Mouse (Mus musculus) CH12.LX (cell line): ENCODE measurements around the gene Nr5a2. TPM values are rescaled to one million over a fixed set of nuclear protein-coding genes. Genes with fewer than 3 reads are reported as not detected.

ENCODE experiments used
- DNase-seq: peaks from one replicate; pipeline ENCODE4 v3.0.0-alpha.2; 2013; ENCODE audit errors: extremely low read depth
- H3K27ac ChIP-seq: 2 replicates; pipeline ENCODE4 v1.5.1; 2012; ENCODE audit warnings: low read depth, mild to moderate bottlenecking, control low read depth, moderate library complexity; ENCODE audit not compliant: insufficient read depth
- H3K27me3 ChIP-seq: replicated peaks from 2 replicates; pipeline ENCODE3; 2012; ENCODE audit warnings: inconsistent platforms
- H3K36me3 ChIP-seq, 2 experiments: replicated peaks in 1 of 2; 2 replicates each; pipeline versions ENCODE3 to v1.6.1; 2012; ENCODE audit warnings: inconsistent platforms in 1 of 2, low read length in 1 of 2, mild to moderate bottlenecking in 1 of 2, mixed read lengths in 1 of 2, moderate library complexity in 1 of 2; ENCODE audit not compliant: control insufficient read depth in 1 of 2, insufficient read depth in 1 of 2
- H3K4me1 ChIP-seq, 2 experiments: 2 replicates each; pipeline ENCODE4 v1.6.1; 2012; ENCODE audit warnings: inconsistent platforms in 1 of 2, moderate library complexity in 1 of 2; ENCODE audit not compliant: insufficient read depth in 2 of 2, control insufficient read depth in 1 of 2
- H3K4me2 ChIP-seq: 2 replicates; pipeline ENCODE4 v1.6.1; 2012; ENCODE audit warnings: low read depth, mild to moderate bottlenecking, control low read depth; ENCODE audit not compliant: poor library complexity, insufficient read depth, severe bottlenecking
- H3K4me3 ChIP-seq, 3 experiments: fragments of 150-350 bp in 1 of 3; sonication (generic) in 1 of 3; replicated peaks in 1 of 3; 2 replicates each; pipeline versions ENCODE3 to v1.5.1; 2011 to 2012; ENCODE audit warnings: low read depth in 2 of 3, low read length in 2 of 3, mild to moderate bottlenecking in 2 of 3, moderate library complexity in 2 of 3, control low read depth in 1 of 3, improper control_type of control experiment in 1 of 3, inconsistent platforms in 1 of 3, mixed read lengths in 1 of 3; ENCODE audit not compliant: poor library complexity in 1 of 3
- H3K79me2 ChIP-seq: replicated peaks from 2 replicates; pipeline ENCODE4 v1.6.1; 2012; ENCODE audit warnings: mild to moderate bottlenecking, moderate library complexity; ENCODE audit not compliant: control insufficient read depth, poor library complexity, insufficient read depth, severe bottlenecking; ENCODE audit errors: extremely low read depth
- H3K9ac ChIP-seq: 2 replicates; pipeline ENCODE4 v1.6.1; 2012; ENCODE audit warnings: low read depth, mild to moderate bottlenecking, control low read depth, moderate library complexity; ENCODE audit not compliant: insufficient read depth
- H3K9me3 ChIP-seq: replicated peaks from 2 replicates; pipeline ENCODE3; 2012; ENCODE audit warnings: low read length, inconsistent platforms, mixed read lengths
- BHLHE40 ChIP-seq: IDR thresholded peaks from 2 replicates; pipeline ENCODE4 v1.6.1; 2011; ENCODE audit warnings: mild to moderate bottlenecking, low read depth, low read length, improper control_type of control experiment
- E2F4 ChIP-seq: IDR thresholded peaks from 2 replicates; pipeline ENCODE4 v1.6.1; 2011; ENCODE audit warnings: low read depth, low read length, improper control_type of control experiment; ENCODE audit not compliant: insufficient replicate concordance
- EP300 ChIP-seq: IDR thresholded peaks from 2 replicates; pipeline ENCODE4 v1.6.1; 2011; ENCODE audit warnings: low read length, improper control_type of control experiment
- IRF4 ChIP-seq: IDR thresholded peaks from 2 replicates; pipeline ENCODE4 v1.6.1; 2014; ENCODE audit warnings: low read depth, mild to moderate bottlenecking, inconsistent platforms, low read length, improper control_type of control experiment
- JUN ChIP-seq: IDR thresholded peaks from 2 replicates; pipeline ENCODE4 v1.6.1; 2011; ENCODE audit warnings: low read depth, mild to moderate bottlenecking, low read length, improper control_type of control experiment, moderate library complexity; ENCODE audit not compliant: insufficient read depth
- JUND ChIP-seq: conservative IDR thresholded peaks from 2 replicates; pipeline ENCODE4 v1.6.1; 2011; ENCODE audit warnings: low read depth, low read length, improper control_type of control experiment
- KAT2A ChIP-seq: IDR thresholded peaks from 2 replicates; pipeline ENCODE4 v1.6.1; 2012; ENCODE audit warnings: low read length, improper control_type of control experiment, inconsistent platforms; ENCODE audit not compliant: insufficient replicate concordance
- MAX ChIP-seq: IDR thresholded peaks from 2 replicates; pipeline ENCODE4 v1.6.1; 2011; ENCODE audit warnings: low read length, improper control_type of control experiment
- MAZ ChIP-seq: IDR thresholded peaks from 2 replicates; pipeline ENCODE4 v1.6.1; 2012; ENCODE audit warnings: low read depth, mild to moderate bottlenecking, inconsistent platforms, low read length, improper control_type of control experiment, moderate library complexity
- MYC ChIP-seq: IDR thresholded peaks from 2 replicates; pipeline ENCODE4 v1.6.1; 2011; ENCODE audit warnings: low read depth, mild to moderate bottlenecking, improper control_type of control experiment, low read length
- NELFE ChIP-seq: IDR thresholded peaks from 2 replicates; pipeline ENCODE4 v1.6.1; 2011; ENCODE audit warnings: low read depth, low read length, improper control_type of control experiment
- PAX5 ChIP-seq: IDR thresholded peaks from 2 replicates; pipeline ENCODE4 v1.6.1; 2012; ENCODE audit warnings: low read length, inconsistent platforms, mixed read lengths
- POLR2A ChIP-seq: IDR thresholded peaks from 2 replicates; pipeline ENCODE4 v1.6.1; 2011; ENCODE audit warnings: low read depth, mild to moderate bottlenecking, improper control_type of control experiment, low read length
- POLR2AphosphoS2 ChIP-seq: IDR thresholded peaks from 2 replicates; pipeline ENCODE4 v1.6.1; 2011; ENCODE audit warnings: low read depth, low read length, improper control_type of control experiment
- RCOR1 ChIP-seq: conservative IDR thresholded peaks from 2 replicates; pipeline ENCODE4 v1.6.1; 2012; ENCODE audit warnings: low read depth, mild to moderate bottlenecking, inconsistent platforms, low read length, improper control_type of control experiment
- TBP ChIP-seq: conservative IDR thresholded peaks from 2 replicates; pipeline ENCODE4 v1.6.1; 2011; ENCODE audit warnings: low read depth, low read length, improper control_type of control experiment
- USF2 ChIP-seq: conservative IDR thresholded peaks from 2 replicates; pipeline ENCODE4 v1.6.1; 2011; ENCODE audit warnings: low read depth, low read length, improper control_type of control experiment
- ZC3H11A ChIP-seq: IDR thresholded peaks from 2 replicates; pipeline ENCODE4 v1.6.1; 2012; ENCODE audit warnings: low read depth, mild to moderate bottlenecking, inconsistent platforms, low read length, improper control_type of control experiment
- ZMIZ1 ChIP-seq: IDR thresholded peaks from 2 replicates; pipeline ENCODE4 v1.6.1; 2012; ENCODE audit warnings: low read depth, mild to moderate bottlenecking, inconsistent platforms, low read length, improper control_type of control experiment
- dilution Hi-C: fragments of 300-500 bp; cut with MboI; formaldehyde crosslinking; loops from 2 replicates; pipeline ENCODE4 v1.14.3; 2020; ENCODE audit warnings: low sequenced_read_pairs; ENCODE audit not compliant: extremely low pct_unique_long_range_greater_than_20kb, extremely low pct_ligation_motif_present
- in situ Hi-C: fragments of 300-500 bp; cut with MboI; formaldehyde crosslinking; loops from 3 replicates; pipeline ENCODE4 v1.14.3; 2019; ENCODE audit warnings: low sequenced_read_pairs, low pct_ligation_motif_present, low pct_unique_long_range_greater_than_20kb, mixed read lengths
- polyA plus RNA-seq: library from polyadenylated mRNA; unstranded; fragments of >175 nt; gene quantifications from 2 replicates; pipeline ENCODE4 v1.2.1, GENCODE M21; 2012; ENCODE audit warnings: low read depth; ENCODE audit not compliant: insufficient read length
- total RNA-seq, 2 experiments: library from RNA; depleted of rRNA; stranded (reverse); fragments of 300-350 nt in 1 of 2; fragments of >200 nt in 1 of 2; gene quantifications; 2 replicates each; pipeline ENCODE4 v1.2.3; 2012 to 2014

Nr5a2 gene
- total and polyA plus RNA-seq, 3 experiments: 0.47 to 1.3 (median 0.77) TPM

DNA sequence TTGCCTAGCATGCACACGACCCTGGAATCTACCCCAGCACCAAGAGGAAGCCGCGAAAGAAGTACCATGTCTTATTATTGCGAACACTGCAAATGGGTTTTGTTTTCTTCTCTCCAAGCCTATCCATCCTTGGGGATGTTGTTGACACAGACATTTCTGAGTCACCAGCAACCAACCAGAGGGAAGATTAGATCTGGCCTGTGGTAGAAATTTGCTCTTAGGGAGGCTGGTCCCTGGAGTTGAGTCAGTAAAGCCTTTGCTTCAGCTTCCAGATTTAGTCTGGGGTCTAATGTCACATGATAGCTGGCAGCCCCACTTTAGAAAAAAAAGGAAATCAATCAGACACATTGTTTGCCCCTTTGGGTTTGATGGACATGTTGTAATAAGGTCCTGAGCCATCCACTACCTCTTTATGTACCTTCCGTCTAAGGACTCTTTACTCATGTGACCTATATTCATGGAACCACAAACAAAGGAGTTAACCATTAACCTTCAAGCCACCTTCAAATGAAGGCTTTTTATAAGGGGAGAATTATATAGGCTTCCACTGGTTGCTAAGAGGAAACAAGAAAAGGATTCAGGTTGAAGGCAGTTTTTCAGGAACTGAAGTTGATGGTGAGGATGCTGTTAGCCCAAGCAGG lies 20.1 kb upstream of the Nr5a2 start:
- H3K4me2 ChIP-seq: no peak overlapping the region
- no peaks in the 10 kb centered on the region for H3K27me3 ChIP-seq
- no peak for DNase-seq
- dilution Hi-C loops: no loop called here
- no peak for TF ChIP-seq JUND
- TF ChIP-seq KAT2A: no peak
- TF ChIP-seq MYC: no peak
- no peak for TF ChIP-seq MAZ
- TF ChIP-seq POLR2AphosphoS2: no peak
- TF ChIP-seq POLR2A: no peak
- no peak for TF ChIP-seq E2F4
- no peak for TF ChIP-seq RCOR1
- TF ChIP-seq IRF4: no peak
- TF ChIP-seq BHLHE40: no peak
- no peak for TF ChIP-seq USF2
- TF ChIP-seq ZC3H11A: no peak
- no peak for TF ChIP-seq EP300
- TF ChIP-seq TBP: no peak
- no peak for TF ChIP-seq JUN
- TF ChIP-seq NELFE: no peak
- no peak for TF ChIP-seq MAX
- no peak for TF ChIP-seq PAX5
- TF ChIP-seq ZMIZ1: no peak
- no peaks in the 10 kb centered on the region for H3K79me2 ChIP-seq
- in situ Hi-C loops: no loop called here
- H3K4me3 ChIP-seq: no peak overlapping the region
- H3K27ac ChIP-seq: no peak overlapping the region
- no peaks in the 10 kb centered on the region for H3K9me3 ChIP-seq
- H3K9ac ChIP-seq: no peak overlapping the region
- no peaks in the 10 kb centered on the region for H3K4me1 ChIP-seq
- no peaks in the 10 kb centered on the region for H3K36me3 ChIP-seq

DNA sequence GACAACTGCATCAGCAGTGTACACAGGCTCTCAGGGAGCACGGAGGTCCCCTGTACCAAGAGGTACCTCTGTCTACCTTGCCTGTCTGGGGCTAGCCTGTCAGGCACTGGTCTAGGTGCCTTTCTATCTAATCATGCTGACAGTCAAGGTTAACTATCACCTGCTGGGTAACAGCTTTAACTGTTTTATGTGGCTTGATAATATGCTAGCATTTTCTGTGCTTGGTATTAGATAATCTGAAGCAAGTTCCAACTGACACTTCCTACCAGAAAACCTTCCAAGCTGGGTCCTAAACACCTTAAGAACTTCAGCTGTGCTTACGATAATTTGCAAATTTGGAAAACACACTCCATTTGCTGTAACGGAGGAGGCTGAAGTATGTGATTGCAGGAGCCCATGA lies 17.6 kb upstream of the Nr5a2 start:
- H3K79me2 ChIP-seq: no peaks in the 10 kb centered on the region
- no peaks in the 10 kb centered on the region for H3K27me3 ChIP-seq
- dilution Hi-C loops (no loop called here), in situ Hi-C loops (no loop called here)
- H3K9me3 ChIP-seq: no peaks in the 10 kb centered on the region
- H3K4me2 ChIP-seq: no peak overlapping the region
- no peak overlapping the region for H3K9ac ChIP-seq
- TF ChIP-seq JUN (no peak), MAX (no peak), RCOR1 (no peak), POLR2A (no peak)
- H3K36me3 ChIP-seq: no peaks in the 10 kb centered on the region
- no peak overlapping the region for H3K4me3 ChIP-seq
- no peak for DNase-seq
- peaks cover 0 to 4% of the 10 kb centered on the region in 2 experiments; a peak in 1 of 4 replicates for H3K4me1 ChIP-seq
- no peak overlapping the region for H3K27ac ChIP-seq
